Mouse (Mus musculus) adrenal gland, postnatal 14 days (tissue): ENCODE data around the gene Sec31b. TPM values are rescaled to one million over a fixed set of nuclear protein-coding genes. Genes with fewer than 3 reads are reported as not detected.
A peak's percentile ranks its signal among the peaks of the same experiment; 100 is the strongest.

Experiments
- DNase-seq: peaks from one replicate; pipeline ENCODE4 v3.0.0; 2021; ENCODE audit warnings: mixed read lengths
- long read RNA-seq, 2 experiments: library from polyadenylated mRNA; stranded (forward); transcript quantifications; one replicate each; pipeline ENCODE4 v2.0.0; 2021
- total RNA-seq: library from RNA; stranded (reverse); gene quantifications from 2 replicates; pipeline ENCODE4 v1.2.3, GENCODE M21; 2021

Sec31b gene
- total RNA-seq: 3.4 and 5.2 TPM in 2 replicates
- long read RNA-seq, experiment 1, partial matches to known transcripts: 4 of 12 reads
- long read RNA-seq, experiment 1, other reads (novel, unspliced or antisense): 8 of 12 reads
- long read RNA-seq, experiment 2, partial matches to known transcripts: 2 of 7 reads
- long read RNA-seq, experiment 2, other reads (novel, unspliced or antisense): 5 of 7 reads

DNA sequence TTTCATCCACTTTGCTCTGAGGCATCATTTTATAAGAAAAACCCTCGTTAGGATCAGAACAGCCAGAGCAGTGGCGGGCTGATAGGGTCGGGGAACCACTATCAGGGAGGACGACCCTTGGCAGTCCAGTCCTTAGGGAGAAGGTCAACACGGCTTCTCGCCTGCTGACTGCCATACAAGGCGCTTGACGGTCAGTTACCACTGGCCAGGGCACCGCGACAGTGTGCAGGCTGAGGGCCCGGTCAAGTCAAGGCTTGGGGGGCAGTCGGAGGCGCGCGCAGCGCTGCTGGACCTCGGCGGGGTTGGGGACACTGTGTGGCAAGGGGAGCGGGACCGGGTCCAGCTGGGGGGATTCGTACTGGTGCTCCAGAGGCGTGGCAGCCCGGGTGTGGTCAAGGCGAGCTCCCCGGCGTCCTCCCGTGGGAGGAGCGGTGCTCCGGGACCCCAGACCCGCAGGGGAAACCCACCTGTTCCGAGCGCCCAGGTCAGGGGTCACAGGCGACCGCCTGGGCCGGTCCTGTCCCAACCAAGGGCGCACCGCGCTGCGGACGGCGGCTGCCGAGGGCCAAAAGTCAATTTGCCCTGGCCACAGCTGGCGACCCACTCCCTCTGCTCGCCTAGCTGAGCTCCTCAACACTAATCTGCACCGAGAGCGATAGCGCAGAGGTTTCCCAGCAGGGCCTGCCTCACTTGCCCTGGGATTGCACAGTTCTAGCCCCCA is at the start of gene Sec31b:
Gene Sec31b, minus strand, starts transcription at position 544 of the 721 bp plus-strand sequence.
- DNase-seq: peak; percentile 76

DNA sequence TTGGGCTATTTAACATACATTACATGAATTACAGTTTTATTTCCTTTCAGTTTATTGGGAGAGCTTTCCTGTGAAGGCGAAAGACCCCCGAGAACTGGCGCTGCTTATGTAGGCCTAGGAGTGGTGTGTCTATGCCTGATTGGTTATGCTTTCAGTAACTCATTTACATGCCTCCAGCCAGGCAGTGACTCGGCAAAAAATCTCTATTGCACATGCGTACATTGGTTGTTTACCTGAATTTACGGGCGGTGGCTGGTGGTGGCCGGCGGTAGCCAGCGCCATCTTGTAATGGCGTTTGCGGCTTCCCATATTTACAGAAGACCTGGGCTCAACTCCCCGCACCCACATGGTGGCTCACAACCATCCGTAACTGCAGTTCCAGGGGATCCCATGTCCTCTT is 48.5 kb upstream of the Sec31b start:
- no peak for DNase-seq

DNA sequence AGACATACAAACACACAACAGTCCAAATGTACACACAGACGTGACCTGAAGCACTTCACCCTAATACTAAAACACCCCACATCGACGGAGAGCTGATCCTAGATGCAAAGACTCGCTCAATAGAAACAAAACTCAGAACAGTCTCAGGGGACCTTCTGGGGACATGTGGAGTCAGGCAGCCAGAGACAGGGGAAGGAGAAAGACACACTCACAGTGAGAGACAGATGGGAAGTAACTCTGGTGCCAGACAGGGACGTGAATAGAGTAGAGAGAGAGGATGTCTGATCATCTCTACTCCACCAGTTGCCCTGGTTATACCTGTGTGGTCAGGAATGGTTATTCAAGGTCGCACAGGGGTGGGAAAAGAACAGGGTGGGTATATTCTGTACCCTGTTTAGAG is 46.0 kb upstream of the Sec31b start:
- no peak for DNase-seq

DNA sequence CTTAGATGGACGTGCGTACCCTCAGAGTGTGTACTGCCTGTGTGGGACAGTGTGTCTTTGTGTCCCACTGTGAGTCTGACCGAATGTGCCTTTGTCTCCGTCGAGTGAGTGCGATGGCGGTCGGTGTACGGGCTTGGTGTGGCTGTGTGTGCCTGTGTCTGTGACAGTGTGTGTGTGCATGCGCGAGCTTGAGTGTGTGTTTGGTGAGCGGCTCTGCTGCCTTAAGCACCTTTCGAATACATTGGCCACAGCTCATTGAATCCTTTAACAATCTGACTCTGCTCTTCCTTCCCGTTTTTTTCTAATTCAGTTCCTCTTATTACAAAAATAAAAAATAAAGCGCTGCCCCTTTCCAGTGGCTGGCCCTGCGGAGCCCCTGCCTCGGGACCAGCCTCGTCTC is 45.3 kb upstream of the Sec31b start:
- no peak for DNase-seq

DNA sequence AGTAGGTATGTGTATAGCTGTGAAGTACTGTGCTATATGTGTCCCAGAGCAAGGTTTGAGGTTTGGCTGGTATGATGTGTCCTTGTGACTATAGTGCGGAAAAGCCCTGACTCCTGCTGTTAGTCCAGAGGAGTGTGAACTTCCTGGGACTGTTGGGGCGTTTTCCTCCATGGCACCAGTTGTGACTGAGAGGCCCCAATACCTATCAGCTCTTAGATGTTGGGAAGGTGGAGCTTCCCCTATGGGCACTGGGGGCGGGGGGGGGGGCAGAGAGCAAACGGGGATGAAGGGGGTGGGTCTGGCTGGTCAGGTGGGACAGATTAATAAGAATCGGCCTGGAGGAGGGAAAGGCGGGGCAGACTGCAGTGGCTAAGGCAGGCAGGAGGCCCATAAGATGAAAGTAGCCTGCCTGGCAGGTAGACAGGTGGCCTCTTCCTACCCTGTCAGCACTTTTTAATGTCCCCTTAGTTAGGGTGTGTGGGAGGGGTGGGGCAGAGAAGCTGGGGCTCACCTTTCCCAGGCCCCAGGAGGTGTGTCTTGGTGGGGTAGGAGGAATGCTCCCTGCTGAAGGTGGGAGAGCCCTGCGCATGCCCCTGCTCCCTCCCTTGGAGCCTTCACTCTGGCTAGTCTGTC is 44.0 kb upstream of the Sec31b start:
- no peak for DNase-seq

DNA sequence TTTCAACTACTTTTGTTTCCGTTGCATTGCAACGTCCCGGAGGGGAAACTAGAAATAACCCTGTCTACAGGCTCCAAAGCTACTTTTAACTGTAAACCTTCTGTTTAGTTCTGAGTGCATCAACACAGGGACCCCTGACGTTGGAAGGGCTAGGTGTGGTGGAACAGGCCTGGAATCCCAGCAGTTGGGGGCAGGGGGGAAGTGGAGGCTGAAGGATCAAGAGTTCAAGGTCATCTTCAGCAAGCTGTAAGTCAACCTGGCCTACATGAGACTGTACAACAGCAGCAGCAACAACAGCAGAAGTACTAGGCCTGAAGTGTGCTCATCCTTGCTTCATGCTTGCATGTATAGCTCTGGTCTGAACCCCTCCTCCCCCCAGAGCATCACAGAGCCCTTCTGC is 42.4 kb upstream of the Sec31b start:
- no peak for DNase-seq

DNA sequence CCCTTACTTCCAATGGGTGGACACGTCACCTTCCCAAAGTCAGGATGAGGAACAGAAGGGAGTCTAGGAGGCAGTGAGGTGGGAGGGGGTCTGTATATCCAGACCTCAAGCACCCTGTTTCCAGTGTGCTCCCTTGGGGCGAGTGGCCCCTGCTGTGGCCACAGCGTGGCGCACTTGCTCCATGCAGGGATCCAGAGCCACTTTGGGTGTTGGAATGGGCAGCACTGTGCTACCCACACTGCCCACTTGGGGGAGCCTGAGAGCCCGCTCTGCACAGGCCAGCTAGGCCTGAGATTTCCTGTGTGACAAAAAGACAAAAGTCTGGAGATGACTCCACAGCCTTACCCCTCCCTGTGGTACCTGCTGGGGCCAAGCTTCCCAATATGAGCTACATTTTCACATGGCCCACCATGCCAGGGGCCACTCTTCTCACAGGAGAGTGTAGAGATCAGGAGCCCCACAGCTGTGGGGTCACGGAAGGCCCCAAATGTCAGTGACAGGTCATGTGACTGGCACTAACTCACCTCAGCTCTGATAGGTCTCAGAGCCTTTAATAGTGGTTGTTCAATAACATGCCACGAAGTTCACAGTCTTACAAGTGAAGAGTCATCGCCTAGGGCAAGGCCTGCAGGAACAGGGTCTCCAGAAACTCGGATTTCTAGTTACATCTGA is 37.1 kb upstream of the Sec31b start:
- DNase-seq: peak; percentile 96

DNA sequence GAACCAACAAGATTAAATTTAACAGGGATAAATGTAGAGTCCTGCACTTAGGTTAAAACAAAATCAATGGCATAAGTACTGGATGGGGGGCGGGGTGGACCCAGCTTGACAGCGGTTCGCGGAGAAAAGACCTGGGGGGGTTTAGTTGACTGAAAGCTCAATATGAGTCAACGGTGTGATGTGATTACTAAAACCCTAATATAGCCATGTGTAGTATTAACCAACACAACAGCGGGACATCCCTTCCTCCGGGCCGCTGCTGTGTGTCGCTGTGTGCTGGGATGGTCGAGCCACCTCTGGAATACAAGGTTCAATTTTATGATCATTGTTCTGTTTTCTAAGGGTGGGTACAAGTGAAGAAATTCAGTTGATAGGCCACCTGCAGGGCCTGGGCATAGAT is 36.4 kb upstream of the Sec31b start:
- no peak for DNase-seq

DNA sequence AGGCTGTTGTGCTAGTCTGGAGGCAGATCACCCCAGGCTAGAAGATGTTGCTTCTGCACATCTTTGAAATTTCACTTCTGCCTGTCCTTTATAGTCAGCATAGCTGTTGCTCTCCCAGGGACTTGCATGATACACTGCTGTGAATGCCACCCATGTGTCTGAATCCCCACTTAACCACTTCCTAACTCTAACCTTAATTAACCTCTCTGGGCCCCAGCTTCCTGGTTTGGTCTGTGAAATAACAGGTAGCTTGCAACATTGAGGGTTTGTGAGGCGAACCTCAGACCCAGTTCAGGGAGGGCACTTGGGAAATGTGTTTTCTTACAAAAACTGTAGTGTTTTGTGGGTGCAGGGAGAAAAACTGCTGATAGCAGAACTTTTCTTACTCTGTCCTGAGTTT is 32.4 kb upstream of the Sec31b start:
- no peak for DNase-seq

DNA sequence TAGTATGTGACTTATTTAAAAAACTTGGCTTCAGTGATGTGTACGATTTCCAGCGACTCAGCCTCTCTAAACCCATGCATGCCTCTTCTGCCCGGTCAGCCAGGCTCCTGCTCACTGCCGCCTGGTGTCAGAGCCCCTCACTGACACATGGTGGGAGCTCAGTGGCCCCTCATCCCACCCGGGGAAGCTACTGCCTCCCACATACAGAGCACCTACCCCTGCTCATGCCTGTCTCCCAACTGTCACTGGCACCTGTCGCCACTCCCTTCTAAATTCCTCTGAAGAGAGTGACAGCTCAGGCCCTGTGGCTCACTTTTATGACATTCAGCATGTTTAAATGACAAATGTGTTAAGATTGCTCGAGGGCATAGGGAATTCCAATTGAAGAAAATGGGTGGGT is 30.6 kb upstream of the Sec31b start:
- no peak for DNase-seq

DNA sequence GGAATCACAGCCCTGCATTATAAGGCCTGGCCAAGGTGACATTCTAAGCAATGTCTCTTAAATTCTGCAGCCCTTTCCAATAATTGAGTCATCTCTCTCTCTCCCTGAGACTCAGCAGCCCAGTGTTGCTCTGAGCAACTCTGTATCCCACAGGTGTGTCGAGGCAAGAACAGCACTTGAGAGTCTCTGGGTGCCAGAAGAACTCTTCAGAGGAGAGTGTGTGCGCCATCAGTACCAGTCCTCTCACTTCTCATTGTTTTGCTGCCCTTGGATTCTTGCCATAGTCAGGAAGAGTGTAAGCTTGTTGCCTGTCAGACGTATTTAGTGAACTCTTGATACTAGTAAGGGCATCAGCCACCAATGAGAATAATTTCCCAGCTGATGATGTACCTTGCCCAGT is 22.1 kb upstream of the Sec31b start:
- no peak for DNase-seq

DNA sequence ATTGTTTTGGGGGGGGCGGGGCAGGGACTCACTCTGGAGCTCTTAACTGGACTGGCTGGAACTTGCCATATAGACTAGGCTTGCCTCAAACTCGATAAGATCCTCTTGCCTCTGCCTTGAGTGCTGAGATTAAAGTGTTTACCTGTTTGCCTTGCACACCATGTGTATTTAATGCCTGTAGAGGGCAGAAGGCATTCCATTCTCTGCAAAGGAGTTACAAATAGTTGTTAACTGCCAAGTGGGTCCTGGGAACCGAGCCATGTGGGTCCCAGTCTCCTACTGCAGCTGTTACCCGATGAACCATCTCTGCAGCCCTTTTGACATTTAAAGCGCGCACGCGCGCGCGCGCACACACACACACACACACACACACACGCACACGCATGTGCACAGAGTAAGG is 18.3 kb upstream of the Sec31b start:
- no peak for DNase-seq

DNA sequence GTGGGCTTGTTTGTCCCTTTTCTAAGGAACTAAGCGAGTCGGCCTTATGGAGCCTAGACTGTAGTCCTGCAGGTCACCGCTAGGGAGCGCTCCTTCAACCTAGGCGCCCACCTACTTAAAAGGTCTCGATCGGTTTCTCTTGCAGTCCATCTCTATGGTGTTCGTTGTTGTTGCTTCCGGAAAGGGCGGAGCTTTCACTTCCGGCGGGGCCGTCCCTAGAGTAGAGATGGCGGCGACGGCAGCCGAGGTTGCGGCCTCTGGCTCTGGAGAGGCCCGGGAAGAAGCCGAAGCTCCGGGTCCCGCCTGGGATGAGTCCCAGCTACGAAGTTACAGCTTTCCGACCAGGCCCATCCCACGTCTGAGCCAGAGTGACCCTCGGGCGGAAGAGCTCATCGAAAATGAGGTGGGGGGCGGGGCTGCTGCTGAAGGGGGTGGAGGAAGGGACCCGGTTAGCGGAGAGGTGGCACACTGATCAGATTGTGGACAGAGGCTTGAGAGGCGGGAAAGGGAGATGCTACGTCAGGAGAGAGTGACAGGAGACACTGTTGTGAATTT is 17.1 kb upstream of the Sec31b start, which contains the start of gene Hif1an:
Gene Hif1an, plus strand, starts transcription at position 199 of the 555 bp plus-strand sequence.
- peak; percentile 95 for DNase-seq

DNA sequence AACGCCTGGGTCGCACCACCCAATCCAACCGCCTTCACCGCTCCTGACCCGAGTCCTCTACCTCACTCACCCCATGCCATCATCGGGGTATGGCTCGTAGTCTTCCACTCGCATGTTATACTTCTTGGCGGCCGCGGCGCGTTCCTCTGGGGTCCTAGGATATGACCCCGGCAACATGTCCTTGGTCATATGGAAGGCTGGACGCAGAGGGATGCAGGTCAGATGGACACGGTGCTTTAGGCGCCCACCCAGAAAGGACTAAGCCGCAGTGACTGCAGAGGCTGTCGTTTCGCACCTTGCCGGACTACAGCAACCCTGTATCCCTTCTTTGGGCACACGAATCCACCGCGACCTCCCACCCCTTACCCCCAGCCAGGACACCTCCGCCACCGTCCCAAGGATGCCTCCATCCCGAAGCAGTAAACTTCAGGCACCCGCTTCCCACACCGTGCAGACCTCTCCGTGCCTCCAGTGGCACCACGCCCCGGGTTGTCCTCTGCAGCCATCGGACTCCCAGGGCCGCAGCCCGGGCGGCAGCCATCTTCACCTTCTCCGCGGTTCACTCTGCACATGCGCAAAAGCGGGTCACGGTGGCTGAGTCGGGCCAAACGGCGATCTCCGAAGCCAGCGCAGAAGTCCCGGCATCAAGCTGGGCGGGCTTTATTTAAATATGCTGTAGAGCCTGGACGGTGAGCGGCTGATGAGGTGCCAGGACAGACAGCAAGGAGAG is 9.4 kb upstream of the Sec31b start, which contains the start of gene Ndufb8:
Gene Ndufb8, minus strand, starts transcription at position 580 of the 730 bp plus-strand sequence.
- peak; percentile 98 for DNase-seq

DNA sequence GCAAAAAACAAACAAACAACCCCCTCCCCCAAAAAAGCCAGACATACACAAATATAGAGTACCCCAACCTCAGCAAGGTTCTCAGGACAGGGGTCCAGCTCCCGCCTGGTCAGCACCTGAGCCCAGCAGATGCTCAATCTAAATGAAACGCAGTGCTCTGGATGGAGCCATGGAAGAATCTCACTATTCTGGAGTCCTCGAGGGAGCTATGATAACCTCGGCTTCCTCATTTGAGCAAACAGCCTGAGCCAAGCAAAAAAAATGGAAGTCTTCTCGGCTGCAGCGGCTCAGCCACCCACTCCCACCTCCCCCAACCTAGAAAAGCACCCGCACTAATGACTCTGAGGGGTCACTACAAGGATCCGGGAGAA is 8.8 kb upstream of the Sec31b start:
- DNase-seq: peak; percentile 18

DNA sequence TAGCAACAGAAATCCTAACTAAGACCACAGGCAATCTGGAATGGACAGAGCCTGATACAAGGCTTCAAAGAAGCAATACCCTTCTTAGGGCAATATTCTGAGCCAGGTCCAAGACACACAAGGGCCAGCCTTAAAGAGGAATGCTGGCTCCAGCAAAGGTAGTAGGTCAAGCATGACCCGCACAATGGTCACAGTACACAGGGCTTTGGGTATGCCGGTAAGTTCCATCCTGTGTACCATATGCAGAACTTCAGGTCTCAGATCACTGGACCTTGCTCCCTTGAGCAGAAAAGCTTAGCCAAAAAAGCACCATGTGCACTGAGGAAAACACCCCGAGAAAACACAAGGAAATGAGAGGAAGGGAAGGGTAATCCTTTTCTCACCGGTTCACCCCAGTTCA is 7.6 kb upstream of the Sec31b start:
- no peak for DNase-seq

DNA sequence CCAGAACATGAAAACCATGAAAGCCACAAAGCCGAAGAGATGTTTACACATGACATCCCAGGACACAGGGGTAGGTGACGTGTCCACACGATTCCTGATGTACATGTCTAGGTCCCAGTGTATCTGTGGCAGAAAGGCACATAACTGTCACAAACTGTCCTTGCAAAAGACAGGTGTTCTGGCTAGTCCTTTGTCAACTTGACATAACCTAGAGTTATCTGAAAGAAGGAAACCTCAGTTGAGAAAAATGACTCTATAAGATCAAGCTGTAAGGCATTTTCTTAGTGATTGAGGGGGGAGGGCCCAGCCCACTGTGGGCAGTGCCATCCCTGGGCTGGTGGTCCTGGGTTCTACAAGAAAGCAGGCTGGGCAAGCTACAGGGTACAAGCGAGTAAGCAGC is 7.1 kb upstream of the Sec31b start, which contains the start of gene Gm20538:
Gene Gm20538, minus strand, starts transcription at position 101 of the 400 bp plus-strand sequence.
- no peak for DNase-seq

DNA sequence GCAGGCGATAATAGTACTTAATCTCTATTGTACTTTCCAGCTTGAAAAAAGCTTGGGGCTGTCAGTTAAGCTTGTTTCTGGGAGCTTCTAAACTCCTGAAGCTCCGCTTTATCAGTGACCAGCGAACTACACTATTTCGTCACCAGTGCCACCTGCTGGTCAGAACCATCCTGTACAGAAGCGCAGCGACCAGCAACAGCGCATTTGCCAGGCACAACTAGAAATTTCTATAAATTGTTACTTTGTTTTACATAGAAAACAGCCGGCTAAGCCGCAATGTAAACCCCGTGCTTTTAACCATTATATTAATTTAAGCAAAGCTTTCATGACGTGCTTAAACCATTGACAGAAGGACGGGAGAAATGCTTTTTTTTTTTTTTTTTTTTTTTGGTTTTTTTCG is 889 bp downstream of the Sec31b start:
- peak; percentile 85 for DNase-seq

DNA sequence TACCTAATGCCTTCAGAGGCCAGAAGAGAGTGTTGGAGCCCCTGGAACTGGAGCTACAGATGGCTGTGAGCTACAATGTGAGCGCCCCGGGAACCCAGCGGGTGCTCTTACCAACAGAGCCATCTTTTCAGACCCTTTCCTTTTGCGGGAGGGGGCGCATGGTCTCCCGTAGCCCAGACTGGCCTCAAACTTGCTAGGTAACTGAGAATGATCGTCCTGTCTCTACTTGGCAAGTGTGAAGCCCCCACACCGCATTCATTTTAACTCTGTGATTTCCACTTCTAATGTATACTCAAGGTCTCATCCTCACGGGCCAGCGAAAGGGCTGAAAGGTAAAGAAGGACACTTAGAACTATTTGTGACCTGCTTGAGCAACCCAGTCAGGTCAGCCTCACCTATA is 1.3 kb downstream of the Sec31b start:
- DNase-seq: no peak

DNA sequence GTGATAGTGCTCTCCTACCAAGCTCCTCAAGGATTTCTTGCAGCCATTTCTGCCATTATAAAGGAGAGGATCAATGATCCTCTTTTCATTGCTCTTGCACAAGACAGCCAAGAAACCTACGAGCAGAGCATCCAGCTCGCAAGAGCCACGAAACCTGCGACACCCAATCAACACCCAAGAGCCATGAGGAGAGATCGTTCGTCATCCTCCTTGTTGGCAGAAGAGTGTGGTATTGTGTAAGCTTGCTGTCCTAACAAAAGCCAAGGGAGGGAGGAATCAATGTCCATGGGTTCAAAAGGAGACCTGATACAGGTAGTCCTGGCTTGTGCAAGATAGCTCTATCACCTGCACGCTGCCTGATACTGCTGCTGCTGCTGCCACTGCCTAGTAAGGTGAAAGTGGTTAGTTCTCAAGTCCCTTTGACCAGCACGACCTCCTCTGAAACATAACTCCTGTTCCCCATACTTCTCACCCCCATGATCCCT is 2.9 kb downstream of the Sec31b start:
- DNase-seq: no peak

DNA sequence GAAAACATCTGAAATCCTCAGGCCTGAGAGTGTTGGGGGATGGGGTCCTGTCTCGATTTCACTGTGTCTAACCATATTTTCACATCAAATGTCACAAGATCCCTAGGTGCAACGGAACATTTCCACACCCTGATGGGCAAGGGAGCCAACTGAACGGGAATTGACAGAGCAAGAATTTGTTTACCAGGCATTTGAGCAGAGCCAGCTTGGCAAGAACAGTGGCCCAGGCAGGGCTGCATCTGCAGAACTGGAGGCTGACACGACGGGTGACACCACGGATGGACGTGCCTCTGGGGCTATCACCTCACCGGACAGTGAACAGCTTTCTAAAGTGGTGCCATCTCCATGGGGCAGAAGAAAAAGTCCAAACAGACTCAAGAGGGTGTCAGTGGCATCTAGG is 8.2 kb downstream of the Sec31b start:
- DNase-seq: no peak

DNA sequence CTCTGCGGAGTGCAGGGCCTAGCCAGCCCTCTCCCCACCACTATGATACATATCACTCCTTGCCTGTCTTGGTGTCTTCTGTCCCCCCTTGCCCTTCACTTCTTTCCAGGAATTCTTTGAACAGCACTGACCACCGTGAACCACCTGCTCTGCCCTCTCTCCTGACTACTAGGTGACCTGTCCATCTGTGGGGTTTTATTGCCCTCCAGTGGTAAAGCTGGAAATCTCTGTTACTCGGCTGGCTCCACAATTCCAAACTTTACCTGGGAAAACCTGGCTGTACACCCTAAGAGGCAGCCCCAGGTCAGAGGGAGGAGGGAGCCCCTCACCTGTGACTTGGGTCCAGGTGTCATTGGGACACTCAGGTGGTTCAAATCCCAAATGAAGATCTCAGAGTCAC is 10.3 kb downstream of the Sec31b start:
- peak; percentile 30 for DNase-seq
